Mouse (Mus musculus) embryo, embryonic 10 days (tissue): Measurements from ENCODE around the gene Rfng.
"Not testable (repeated sequence)": the region's sequence is repeated elsewhere in the genome, so short reads cannot be mapped to it uniquely, and the experiment has no call there.

Source experiments
- DNase-seq: peaks from one replicate; pipeline ENCODE4 v3.0.0-alpha.2; 2015; ENCODE audit warnings: low spot score

Rfng gene

DNA sequence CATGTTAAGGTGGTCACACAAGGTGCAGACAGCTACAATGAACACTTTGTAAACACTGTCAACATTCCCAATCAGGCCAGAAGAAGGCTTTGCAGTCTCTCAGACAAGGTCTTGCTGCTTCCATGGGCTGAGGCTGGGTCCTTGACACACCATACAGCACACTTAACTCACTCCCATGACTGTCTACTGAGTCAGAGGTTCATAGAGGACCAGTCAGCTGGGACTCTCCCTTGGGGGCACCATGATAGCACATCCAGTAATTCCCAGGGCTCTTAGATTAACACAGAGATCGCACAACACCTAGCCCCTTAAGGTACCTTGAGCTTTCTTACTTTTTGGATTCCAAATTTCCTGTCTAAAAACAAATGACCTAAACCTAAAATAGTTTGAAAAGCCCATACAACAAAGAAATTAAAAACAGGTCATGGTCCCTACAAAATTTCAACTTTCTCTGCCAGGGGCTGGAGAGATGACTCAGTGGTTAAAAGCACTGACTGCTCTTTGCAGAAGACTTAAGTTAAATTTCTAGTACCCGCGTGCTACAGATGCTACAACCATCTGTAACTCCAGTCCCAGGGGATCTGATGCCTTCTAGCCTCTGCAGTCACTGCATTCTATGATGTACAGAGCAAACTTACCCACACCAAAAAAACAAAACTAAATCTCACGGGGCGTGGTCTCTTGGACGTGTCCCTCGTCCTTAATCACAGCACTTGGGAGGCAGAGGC, 10.4 kb downstream of the Rfng start:
- DNase-seq = no peak

GRCm38 (mm10) chr11:120772749-120773148, 11.3 kb downstream of the Rfng start:
- DNase-seq = no peak

- DNase-seq = no peak
Measured at GRCm38 (mm10) chr11:120768206-120768605, 15.8 kb downstream of the Rfng start.

DNA sequence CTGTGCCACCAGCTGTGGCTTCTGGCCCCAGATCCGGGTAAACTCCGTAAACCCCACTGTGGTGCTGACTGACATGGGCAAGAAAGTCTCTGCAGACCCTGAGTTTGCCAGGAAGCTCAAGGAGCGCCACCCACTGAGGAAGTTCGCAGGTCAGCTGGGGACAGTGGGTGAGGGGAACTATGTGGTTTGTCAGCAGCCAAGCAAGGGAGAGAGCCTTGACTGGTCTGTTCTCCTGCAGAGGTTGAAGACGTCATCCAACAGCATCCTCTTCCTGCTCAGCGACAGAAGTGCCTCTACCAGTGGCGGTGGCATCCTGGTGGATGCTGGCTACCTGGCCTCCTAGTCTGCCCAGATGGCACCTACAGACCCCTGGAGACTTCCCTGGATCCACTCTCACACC, 17.0 kb downstream of the Rfng start:
- not testable (repeated sequence) for DNase-seq

- not testable (repeated sequence) for DNase-seq
Measured at GRCm38 (mm10) chr11:120763121-120763999, 20.6 kb downstream of the Rfng start.

DNA sequence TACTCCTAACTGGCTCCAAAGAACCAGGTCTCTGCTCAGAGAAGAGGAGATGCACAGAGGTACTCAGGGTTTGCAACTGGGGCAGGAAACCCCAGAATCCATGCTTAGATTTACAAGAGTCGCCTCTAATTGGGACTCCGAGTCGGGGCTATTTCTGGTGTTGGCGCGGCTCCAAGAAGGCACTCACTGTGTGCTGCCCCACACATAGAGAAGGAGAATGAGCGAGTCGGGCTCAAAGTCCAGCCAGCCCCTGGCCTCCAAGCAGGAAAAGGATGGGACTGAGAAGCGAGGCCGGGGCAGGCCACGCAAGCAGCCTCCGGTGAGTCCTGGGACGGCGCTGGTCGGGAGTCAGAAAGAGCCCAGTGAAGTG, 21.4 kb downstream of the Rfng start, which contains the start of gene Hmga1b:
Gene Hmga1b, plus strand, starts transcription at position 123 of the 370 bp plus-strand sequence.
- DNase-seq = not testable (repeated sequence)

DNA sequence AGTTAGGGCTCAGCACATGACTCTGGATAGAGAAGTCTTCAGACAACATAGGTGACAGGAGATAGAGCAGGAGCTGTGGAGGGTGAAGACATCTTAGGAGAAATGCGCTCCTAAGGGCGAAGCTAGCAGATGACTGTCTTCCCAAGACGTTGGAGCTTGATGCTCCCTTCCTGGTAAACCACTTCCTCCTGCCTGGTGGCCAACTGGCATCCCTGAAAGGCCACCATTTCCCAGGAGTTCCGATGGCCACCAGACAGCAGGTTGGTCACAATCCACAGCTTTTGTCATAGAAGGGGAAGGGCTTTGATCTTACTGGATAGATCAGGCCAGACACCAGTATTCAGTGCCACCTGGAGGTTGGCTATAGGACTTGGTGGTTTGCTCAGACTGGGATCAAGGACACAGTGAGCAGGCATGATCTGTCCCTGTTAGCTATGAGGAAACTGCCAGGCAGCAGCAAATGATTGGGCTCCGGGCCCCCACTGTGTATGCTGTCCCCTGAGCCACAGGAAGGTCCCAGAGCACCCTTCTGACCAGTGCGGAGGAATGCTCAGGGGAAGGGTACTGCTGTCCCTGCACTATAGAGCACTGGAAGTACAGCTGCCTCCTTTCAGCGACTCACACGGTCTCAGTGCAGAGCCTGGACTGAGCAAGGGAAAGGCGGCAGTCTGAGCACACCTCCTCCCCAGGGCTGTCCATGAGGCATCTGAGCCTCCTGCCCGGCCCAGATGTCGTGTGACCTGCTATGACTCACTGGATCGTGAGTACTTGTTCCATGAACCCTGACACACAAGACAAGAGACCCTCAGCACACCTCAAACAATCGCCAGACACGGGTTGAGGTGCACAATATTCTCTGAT, 22.0 kb downstream of the Rfng start:
- DNase-seq = no peak

DNA sequence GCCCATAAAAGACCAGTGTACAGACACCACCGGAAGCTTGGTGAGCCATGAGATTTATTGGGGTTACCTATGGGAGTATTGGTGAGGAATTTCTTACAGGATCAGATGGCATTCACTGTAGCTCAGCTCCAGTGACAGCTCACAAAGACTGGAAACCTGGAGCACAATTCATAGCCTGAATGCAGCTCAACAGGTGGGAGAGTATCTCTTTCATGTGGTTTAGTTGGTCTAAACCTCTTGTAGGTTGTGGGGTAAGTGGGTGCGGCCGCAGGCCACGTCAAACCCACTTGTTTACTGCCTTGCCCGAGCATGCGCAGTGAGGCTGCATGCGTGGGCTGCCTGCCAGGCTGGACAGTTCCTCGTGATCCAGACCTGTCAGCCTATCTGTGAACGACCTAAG, 23.8 kb downstream of the Rfng start:
- DNase-seq = no peak

DNA sequence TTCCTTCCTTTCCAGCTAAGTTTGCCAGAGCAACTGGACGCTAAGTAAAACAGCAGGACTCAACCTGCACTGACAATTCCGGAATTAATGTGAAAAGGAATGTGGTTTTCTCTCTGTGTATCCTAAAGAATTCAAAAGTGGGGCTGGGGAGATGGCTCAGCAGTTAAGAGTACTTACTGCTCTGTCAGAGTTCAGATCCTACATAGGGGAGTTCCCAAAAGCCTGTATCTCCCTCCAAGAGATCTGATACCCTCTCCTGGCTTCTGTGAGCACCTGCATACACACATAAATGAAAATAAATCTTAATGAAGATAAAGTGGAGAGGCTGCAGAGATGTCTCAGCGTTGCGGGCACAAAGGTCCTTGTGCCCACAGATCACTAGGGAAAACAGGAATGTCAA, 32.4 kb downstream of the Rfng start:
- DNase-seq = no peak

- peak; percentile 32 for DNase-seq
Measured at GRCm38 (mm10) chr11:120749430-120749829, 34.6 kb downstream of the Rfng start.

DNA sequence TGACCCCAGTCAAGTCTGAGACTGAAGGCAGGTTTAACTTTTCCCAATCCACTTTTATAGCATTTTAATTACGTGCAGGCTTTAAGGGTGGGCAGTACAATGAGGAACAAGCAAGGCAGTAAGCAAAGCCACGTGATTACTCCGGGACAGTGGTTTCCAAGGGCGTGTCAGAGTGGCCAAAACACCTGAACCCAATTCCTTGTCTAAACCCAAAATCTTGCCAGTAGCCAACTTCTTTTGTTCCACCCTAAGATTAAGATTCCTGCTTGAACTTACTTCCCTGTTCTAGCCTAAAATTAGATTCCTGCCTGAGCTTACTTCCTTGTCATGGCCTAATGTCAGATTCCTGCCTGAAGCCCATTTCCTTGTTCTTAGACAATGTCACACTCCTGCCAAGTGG, 36.0 kb downstream of the Rfng start:
- DNase-seq = no peak

DNA sequence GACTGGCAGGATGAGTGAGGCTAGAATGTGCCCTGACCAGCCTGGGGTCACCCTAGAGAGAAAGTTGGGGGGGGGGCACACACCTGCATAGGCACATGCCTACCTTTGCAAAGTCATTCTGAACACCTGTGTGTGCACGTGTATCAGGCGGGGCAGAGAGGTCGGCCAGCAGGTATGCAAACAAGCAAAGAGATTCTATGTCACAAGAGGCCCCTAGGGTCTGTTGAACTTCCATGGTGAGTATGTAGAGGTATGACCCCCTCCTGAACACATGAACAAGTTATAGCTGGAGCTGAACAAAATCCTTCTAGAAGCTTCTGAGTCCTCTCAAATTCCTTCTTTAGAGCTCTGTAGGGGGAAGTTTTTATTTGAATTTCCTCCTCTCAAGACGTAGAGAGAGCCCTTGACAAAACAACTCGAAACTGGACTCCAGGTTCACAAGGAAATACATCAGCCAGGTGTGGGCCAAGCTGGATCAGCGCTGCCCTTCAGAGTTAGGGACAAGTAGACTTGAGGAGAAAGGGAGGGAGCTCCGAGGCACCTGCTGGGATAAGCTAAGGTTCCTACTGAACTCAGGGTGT, 39.8 kb downstream of the Rfng start:
- DNase-seq = no peak

DNA sequence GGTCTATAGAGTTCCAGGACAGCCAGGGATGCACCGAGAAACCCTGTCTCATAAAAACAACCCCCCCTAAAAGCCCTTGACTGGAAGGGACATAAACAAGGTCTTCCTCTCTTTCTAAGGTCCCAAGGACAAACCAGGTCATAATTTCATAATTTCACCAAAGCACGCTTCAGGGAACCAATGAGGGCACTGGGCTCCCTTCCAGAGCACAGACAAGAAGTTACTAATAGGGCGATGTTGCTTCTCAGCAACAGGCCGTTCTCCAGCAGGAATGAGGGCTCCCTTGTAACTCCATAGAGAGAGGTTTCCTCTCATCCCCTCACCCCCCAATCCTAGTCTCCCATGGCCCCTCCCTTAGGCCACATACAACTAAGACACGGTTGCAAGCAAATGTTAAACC, 43.0 kb downstream of the Rfng start:
- no peak for DNase-seq

DNA sequence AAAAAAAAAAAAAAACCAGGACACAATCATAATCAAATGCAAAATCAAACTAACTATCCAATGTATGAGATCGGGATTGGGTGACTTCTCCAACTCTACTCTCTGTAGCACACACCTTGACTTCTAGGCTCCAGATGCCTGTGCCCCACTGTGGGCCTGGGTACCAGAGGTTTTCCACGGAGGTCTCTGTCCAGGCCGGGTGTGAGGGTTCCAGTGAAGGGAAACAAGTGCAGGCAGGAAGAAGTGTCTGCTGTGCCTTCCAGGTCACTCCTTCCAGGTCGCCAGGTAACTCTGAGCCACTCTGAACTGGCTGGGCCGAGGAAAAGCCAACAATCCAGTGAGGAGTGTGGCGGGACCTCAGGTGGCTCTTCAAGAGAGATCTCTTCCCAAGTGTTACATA, 47.6 kb downstream of the Rfng start:
- no peak for DNase-seq

GRCm38 (mm10) chr11:120733521-120733920, 50.5 kb downstream of the Rfng start:
- DNase-seq = no peak

DNA sequence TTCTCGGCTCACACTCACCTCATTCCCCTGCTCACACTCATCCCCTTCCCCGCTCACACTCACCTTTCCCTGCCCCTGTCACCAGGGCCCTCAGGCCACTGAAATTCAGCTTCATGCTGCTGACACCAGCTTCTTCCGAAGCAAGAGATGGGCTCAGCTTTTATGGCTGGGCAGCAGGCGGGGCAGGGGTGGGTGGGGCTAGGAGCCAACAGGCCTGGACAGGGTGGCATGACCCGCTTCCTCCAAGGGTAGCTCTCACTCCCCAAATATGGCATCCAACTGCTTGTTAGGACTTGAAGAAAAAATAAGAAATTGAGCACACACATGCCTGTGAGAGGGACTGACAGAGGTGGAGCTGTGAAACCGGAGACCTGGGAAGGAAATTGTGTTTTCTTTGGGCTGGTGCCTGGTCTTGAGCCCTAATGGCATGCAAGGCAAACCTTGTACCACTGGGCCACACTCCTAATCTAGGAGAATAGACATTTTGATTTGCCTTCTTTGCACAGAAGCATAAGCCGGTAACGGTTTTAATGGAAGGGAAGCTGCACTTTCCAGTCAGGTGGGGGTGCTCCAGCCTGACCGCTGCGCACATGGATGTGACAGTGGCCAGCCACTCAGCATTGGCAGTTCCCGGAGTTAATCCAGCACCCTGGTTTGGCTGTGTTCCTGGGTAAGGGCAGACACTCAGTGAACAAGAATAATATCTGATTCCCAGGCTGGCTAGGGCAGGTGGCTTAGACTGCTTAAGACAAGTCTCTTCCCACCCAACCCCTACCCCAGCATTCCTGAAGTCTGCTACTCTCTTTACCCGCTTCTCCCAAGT, 51.9 kb downstream of the Rfng start, which contains the start of gene Cbr2:
Gene Cbr2, minus strand, starts transcription at position 257 of the 823 bp plus-strand sequence.
- no peak for DNase-seq

DNA sequence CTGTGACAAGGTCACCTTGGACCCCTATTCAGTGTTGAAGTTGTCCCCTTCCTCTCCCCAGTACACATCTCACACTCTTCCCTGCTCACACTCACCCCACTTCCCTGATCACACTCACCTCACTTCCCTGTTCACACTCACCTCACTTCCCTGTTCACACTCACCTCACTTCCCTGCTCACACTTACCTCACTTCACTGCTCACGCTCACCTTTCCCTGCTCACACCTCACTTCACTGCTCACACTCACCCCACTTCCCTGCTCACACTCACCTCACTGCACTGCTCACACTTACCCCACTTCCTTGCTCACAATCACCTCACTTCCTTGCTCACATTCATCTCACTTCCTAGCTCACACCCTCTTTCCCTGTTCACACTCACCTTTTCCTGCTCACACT, 52.6 kb downstream of the Rfng start:
- DNase-seq = no peak
